Mouse (Mus musculus): ENCODE data around the gene Cpm. TPM values are rescaled to one million over a fixed set of nuclear protein-coding genes. Genes with fewer than 3 reads are reported as not detected.

Gene Cpm
- polyA plus RNA-seq, 1 experiment = 6.7 TPM

DNA sequence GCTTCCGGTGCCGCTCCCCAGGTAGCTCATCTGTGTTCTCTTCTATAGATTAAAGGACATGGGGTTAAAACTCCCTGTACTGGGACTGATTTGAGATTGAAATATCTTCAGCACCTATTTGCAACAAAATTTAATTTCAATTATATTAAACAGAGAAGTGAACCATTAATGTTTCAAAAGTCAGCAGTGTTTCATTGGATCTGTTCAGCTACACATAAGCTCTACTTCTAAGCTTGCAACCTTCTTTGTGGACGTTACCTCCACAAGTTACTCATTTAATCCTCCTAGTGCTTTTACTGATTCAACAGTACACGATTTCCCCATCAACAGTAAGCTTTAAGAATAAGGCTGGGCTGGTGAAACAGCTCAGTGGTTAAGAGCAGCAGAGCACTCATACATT lies 65.7 kb downstream of the Cpm start:
- no peak overlapping the region for H3K4me3 ChIP-seq (ENCODE audit: low read depth, low read length)
- no peak for TF ChIP-seq CTCF (IDR thresholded peaks at IDR 0.05; ENCODE audit: low read depth, low read length)
- TF ChIP-seq POLR2A (IDR thresholded peaks at IDR 0.05; ENCODE audit: insufficient read depth, low read length) = no peak
- H3K27ac ChIP-seq (ENCODE audit: insufficient read depth, low read length) = no peak overlapping the region
- H3K36me3 ChIP-seq (ENCODE audit: control insufficient read depth, insufficient read depth, low read length, poor library complexity, severe bottlenecking) = peaks cover 91% of the 10 kb centered on the region
- no peaks in the 10 kb centered on the region for H3K9me3 ChIP-seq (replicated peaks; ENCODE audit: control insufficient read depth, insufficient read depth, low read length, poor library complexity, severe bottlenecking)
- H3K4me1 ChIP-seq (ENCODE audit: control insufficient read depth, insufficient read depth, low read length) = no peaks in the 10 kb centered on the region
- no peak overlapping the region for H3K9ac ChIP-seq (ENCODE audit: low read depth, poor library complexity, severe bottlenecking)
- no peaks in the 10 kb centered on the region for H3K27me3 ChIP-seq (ENCODE audit: control insufficient read depth, insufficient read depth, low read length, poor library complexity, severe bottlenecking)

DNA sequence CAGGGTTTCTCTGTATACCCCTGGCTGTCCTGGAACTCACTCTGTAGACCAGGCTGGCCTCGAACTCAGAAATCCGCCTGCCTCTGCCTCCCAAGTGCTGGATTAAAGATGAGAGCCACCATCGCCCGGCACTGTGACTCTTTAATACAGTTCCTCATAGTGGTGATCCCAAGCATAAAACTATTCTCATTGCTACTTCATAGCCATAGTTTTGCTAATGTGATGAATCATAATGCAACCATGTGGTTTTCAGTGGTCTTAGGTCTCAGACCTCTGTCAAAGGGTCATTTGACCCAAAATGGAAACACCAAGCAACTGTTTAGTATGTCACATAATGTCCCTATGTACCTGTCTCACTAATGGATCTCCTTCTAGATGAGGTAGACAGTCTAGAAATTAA lies 66.3 kb downstream of the Cpm start:
- H3K9ac ChIP-seq (ENCODE audit: low read depth, poor library complexity, severe bottlenecking) = no peak overlapping the region
- peaks cover 91% of the 10 kb centered on the region for H3K36me3 ChIP-seq (ENCODE audit: control insufficient read depth, insufficient read depth, low read length, poor library complexity, severe bottlenecking)
- H3K27me3 ChIP-seq (ENCODE audit: control insufficient read depth, insufficient read depth, low read length, poor library complexity, severe bottlenecking) = no peaks in the 10 kb centered on the region

DNA sequence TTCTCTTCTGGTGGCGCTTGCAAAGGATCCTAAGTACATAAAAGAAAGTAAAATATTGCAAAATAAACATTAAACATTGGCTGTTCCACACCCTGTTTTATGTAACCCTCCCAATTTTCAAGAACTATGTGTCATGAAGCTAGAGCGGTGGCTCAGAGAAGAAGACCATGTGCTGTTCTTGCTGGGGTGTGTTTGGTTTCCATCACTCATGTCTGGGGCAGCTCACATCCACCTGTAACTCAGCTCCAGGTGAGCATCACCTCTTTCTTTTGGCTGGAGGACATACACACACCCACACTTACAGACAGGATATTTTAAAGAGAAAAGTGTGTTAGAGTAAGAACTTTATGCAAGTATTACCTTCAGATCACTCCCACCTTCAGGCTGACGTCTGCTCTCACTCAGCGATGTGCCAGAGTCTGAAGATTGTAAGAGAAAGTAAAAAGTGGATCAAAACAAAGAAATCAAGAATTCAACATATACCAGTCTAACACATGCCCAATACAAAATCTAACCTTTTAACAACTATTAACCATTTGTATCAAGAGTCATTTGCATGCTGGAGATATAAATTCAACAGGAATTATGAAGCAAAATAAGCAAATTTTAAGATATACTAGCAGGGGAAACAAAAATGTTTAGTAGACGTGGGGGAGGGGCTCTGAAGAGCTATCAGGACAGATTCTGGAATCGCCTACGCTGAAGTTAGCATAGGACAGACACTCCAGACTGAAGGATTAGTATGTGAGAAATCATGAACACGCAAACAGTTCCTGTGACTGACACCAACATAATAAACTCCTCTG lies 66.9 kb downstream of the Cpm start:
- Histone ChIP-seq H3K9ac (ENCODE audit: low read depth, poor library complexity, severe bottlenecking) (no peak overlapping the region), H3K4me3 (ENCODE audit: low read depth, low read length) (no peak overlapping the region), H3K9me3 (replicated peaks; ENCODE audit: control insufficient read depth, insufficient read depth, low read length, poor library complexity, severe bottlenecking) (no peaks in the 10 kb centered on the region), H3K36me3 (ENCODE audit: control insufficient read depth, insufficient read depth, low read length, poor library complexity, severe bottlenecking) (peaks cover 91% of the 10 kb centered on the region), H3K27me3 (ENCODE audit: control insufficient read depth, insufficient read depth, low read length, poor library complexity, severe bottlenecking) (no peaks in the 10 kb centered on the region), H3K4me1 (ENCODE audit: control insufficient read depth, insufficient read depth, low read length) (no peaks in the 10 kb centered on the region), H3K27ac (ENCODE audit: insufficient read depth, low read length) (no peak overlapping the region)
- no peak for TF ChIP-seq POLR2A (IDR thresholded peaks at IDR 0.05; ENCODE audit: insufficient read depth, low read length)
- TF ChIP-seq CTCF (IDR thresholded peaks at IDR 0.05; ENCODE audit: low read depth, low read length) = no peak
- TF ChIP-seq EP300 (IDR thresholded peaks at IDR 0.05; ENCODE audit: insufficient read depth, low read depth, low read length) = no peak

More for the DNA sequence above, 66.3 kb downstream of the Cpm start:
- H3K9me3 ChIP-seq (replicated peaks; ENCODE audit: control insufficient read depth, insufficient read depth, low read length, poor library complexity, severe bottlenecking) = no peaks in the 10 kb centered on the region
- H3K27ac ChIP-seq (ENCODE audit: insufficient read depth, low read length) = 0 out of 2 replicates have a peak overlapping the region, but pooled peaks have one; percentile 17
- H3K4me3 ChIP-seq (ENCODE audit: low read depth, low read length) = no peak overlapping the region
- H3K4me1 ChIP-seq (ENCODE audit: control insufficient read depth, insufficient read depth, low read length) = no peaks in the 10 kb centered on the region
- TF ChIP-seq EP300 (IDR thresholded peaks at IDR 0.05; ENCODE audit: insufficient read depth, low read depth, low read length) = no peak
- TF ChIP-seq POLR2A (IDR thresholded peaks at IDR 0.05; ENCODE audit: insufficient read depth, low read length) = no peak
- no peak for TF ChIP-seq CTCF (IDR thresholded peaks at IDR 0.05; ENCODE audit: low read depth, low read length)

DNA sequence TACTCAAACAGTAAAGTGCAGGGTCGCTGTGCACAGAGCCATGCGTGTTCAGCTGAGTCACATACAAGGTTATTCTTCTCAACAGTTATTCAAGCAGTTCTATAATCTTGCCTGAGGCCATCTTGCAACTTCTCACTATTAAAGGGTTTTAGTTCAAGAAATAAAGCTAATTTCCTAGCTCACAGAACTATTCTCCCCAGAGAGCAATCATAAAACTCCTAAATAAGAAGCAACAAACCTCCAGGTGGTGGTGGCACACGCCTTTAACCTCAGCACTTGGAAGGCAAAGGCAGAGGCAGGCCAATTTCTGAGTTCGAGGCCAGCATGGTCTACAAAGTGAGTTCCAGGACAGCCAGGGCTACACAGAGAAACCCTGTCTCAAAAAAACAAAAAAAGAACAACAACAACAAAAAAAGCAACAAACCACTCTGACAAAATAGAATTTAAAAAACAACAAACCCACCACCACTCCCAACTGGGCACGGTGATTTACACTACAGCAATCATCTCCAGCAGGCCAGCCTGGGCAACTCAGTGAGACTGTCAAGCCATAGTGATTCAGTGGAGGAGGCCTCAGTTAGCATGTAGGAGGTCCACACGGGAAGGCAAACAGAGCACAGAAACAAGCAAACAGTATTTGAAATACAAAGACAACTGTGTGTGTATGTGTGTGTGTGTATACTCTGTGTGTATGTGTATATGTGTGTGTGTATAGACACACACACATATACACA lies 67.7 kb downstream of the Cpm start:
- TF ChIP-seq EP300 (IDR thresholded peaks at IDR 0.05; ENCODE audit: insufficient read depth, low read depth, low read length) (no peak), CTCF (IDR thresholded peaks at IDR 0.05; ENCODE audit: low read depth, low read length) (no peak), POLR2A (IDR thresholded peaks at IDR 0.05; ENCODE audit: insufficient read depth, low read length) (no peak)
- H3K27me3 ChIP-seq (ENCODE audit: control insufficient read depth, insufficient read depth, low read length, poor library complexity, severe bottlenecking) = no peaks in the 10 kb centered on the region
- H3K4me3 ChIP-seq (ENCODE audit: low read depth, low read length) = no peak overlapping the region
- peaks cover 92% of the 10 kb centered on the region for H3K36me3 ChIP-seq (ENCODE audit: control insufficient read depth, insufficient read depth, low read length, poor library complexity, severe bottlenecking)
- no peak overlapping the region for H3K27ac ChIP-seq (ENCODE audit: insufficient read depth, low read length)
- no peak overlapping the region for H3K9ac ChIP-seq (ENCODE audit: low read depth, poor library complexity, severe bottlenecking)
- no peaks in the 10 kb centered on the region for H3K9me3 ChIP-seq (replicated peaks; ENCODE audit: control insufficient read depth, insufficient read depth, low read length, poor library complexity, severe bottlenecking)
- H3K4me1 ChIP-seq (ENCODE audit: control insufficient read depth, insufficient read depth, low read length) = no peaks in the 10 kb centered on the region

DNA sequence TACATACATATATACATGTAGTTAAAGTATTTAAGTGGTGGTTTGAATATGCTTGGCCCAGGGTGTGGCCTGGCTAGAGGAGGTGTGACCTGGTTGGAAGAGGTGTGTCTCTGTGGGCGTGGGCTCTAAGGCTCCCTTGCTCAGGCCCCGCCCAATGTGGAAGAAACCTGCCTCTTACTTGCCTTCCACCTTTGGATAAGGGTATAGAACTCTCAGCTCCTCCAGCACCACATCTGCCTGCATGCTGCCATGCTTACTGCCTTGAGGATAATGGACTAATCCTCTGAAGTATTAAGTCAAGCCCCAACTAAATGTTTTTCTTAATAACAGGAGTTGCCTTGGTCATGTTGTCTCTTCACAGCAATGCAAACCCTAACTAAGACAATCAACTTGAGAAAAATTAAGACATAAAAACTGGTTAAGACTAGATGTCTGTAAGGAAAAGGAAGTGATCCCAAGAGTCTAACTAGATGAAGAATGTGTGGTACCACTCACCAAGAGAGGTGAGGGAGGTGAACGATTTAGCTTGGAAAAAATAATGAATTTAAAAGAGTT lies 68.3 kb downstream of the Cpm start:
- Histone ChIP-seq H3K27ac (ENCODE audit: insufficient read depth, low read length) (peak overlapping the region; percentile 83), H3K9ac (ENCODE audit: low read depth, poor library complexity, severe bottlenecking) (no peak overlapping the region), H3K27me3 (ENCODE audit: control insufficient read depth, insufficient read depth, low read length, poor library complexity, severe bottlenecking) (no peaks in the 10 kb centered on the region), H3K4me3 (ENCODE audit: low read depth, low read length) (no peak overlapping the region), H3K36me3 (ENCODE audit: control insufficient read depth, insufficient read depth, low read length, poor library complexity, severe bottlenecking) (peaks cover 91% of the 10 kb centered on the region), H3K4me1 (ENCODE audit: control insufficient read depth, insufficient read depth, low read length) (no peaks in the 10 kb centered on the region), H3K9me3 (replicated peaks; ENCODE audit: control insufficient read depth, insufficient read depth, low read length, poor library complexity, severe bottlenecking) (no peaks in the 10 kb centered on the region)
- TF ChIP-seq EP300 (IDR thresholded peaks at IDR 0.05; ENCODE audit: insufficient read depth, low read depth, low read length) = no peak
- TF ChIP-seq CTCF (IDR thresholded peaks at IDR 0.05; ENCODE audit: low read depth, low read length) = no peak
- no peak for TF ChIP-seq POLR2A (IDR thresholded peaks at IDR 0.05; ENCODE audit: insufficient read depth, low read length)

Measured in ES-Bruce4 (cell line).